Mouse (Mus musculus): ENCODE results near the gene Arntl.

GRCm38 (mm10) chr7:113219864-113220263 is 12.6 kb downstream of the Arntl start:
- TF ChIP-seq CTCF (IDR thresholded peaks at IDR 0.05; ENCODE audit: low read depth) (no peak), EP300 (IDR thresholded peaks at IDR 0.05; ENCODE audit: low read depth) (no peak)

Measured in liver, postnatal 0 days (tissue).